Mouse (Mus musculus): Measurements from ENCODE around the gene Gm4187. TPM values are rescaled to one million over a fixed set of nuclear protein-coding genes. Genes with fewer than 3 reads are reported as not detected.
"Not testable (repeated sequence)": the region's sequence is repeated elsewhere in the genome, so short reads cannot be mapped to it uniquely, and the experiment has no call there.

Gene Gm4187
- not detected in 2 replicates for polyA plus RNA-seq (2015; fragmentation: Nextera tagmentation; extraction: Ambion mirVana)

DNA sequence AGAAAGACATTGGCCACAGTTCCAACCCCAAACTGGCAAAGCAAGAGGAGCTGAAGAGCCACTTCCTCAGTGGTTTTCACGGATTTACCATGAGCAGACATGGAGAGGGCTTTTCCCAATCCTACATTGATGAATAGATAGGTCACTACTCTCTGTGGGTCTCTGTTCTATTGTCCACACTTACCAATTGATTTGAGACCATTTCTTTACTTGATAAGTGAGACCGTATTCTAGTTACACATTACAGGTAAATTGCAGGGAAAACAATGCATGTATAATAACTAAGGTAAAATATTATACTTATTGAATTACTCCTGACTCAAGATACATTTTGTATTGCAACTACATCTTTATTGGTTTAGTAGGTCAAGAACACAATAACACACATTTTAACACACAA lies at the start of gene Gm4187:
Gene Gm4187 (minus strand): TSS at position 101 of the 400 bp plus-strand sequence.
- no CpG with 5 or more reads among the region's 2 CpGs for WGBS
- not testable (repeated sequence) for H3K27ac ChIP-seq (ENCODE audit: low read length); ATAC-seq (ENCODE audit: low read depth); H3K9me3 ChIP-seq (ENCODE audit: control insufficient read depth, low read length); H3K4me2 ChIP-seq (ENCODE audit: low read depth, low read length); H3K27me3 ChIP-seq (ENCODE audit: control insufficient read depth, insufficient read depth, low read depth, low read length); H3K9ac ChIP-seq (ENCODE audit: low read length); H3K4me3 ChIP-seq (ENCODE audit: low read length); H3K4me1 ChIP-seq (replicated peaks; ENCODE audit: control insufficient read depth, insufficient read depth, low read length); H3K36me3 ChIP-seq (ENCODE audit: control insufficient read depth, insufficient read depth, low read length)

- H3K9ac ChIP-seq (ENCODE audit: low read length); H3K9me3 ChIP-seq (ENCODE audit: control insufficient read depth, low read length); H3K36me3 ChIP-seq (ENCODE audit: control insufficient read depth, insufficient read depth, low read length); H3K4me3 ChIP-seq (ENCODE audit: low read length); H3K27me3 ChIP-seq (ENCODE audit: control insufficient read depth, insufficient read depth, low read depth, low read length); H3K4me1 ChIP-seq (replicated peaks; ENCODE audit: control insufficient read depth, insufficient read depth, low read length); H3K27ac ChIP-seq (ENCODE audit: low read length); ATAC-seq (ENCODE audit: low read depth); H3K4me2 ChIP-seq (ENCODE audit: low read depth, low read length): not testable (repeated sequence)
- WGBS: no CpG with 5 or more reads among the region's 1 CpGs
Observed at GRCm38 (mm10) chr7:22370939-22371338, 41.4 kb upstream of the Gm4187 start, which contains the start of gene Gm8660. Gene Gm8660, minus strand, starts transcription at chr7:22371039.

Other genes starting within 250 kb of the Gm4187 start
- not detected in 2 replicates for gene Gm16451, start 211.5 kb downstream of the Gm4187 start, polyA plus RNA-seq (2015; fragmentation: Nextera tagmentation; extraction: Ambion mirVana)
- gene Gm10666, start 195.0 kb downstream of the Gm4187 start, polyA plus RNA-seq (2015; fragmentation: Nextera tagmentation; extraction: Ambion mirVana): not detected in 2 replicates
- not detected in 2 replicates for gene Vmn1r142, start 165.7 kb downstream of the Gm4187 start, polyA plus RNA-seq (2015; fragmentation: Nextera tagmentation; extraction: Ambion mirVana)
- not detected in 2 replicates for gene Vmn1r143, start 140.3 kb downstream of the Gm4187 start, polyA plus RNA-seq (2015; fragmentation: Nextera tagmentation; extraction: Ambion mirVana)
- not detected in 2 replicates for gene Gm8653, start 128.5 kb downstream of the Gm4187 start, polyA plus RNA-seq (2015; fragmentation: Nextera tagmentation; extraction: Ambion mirVana)
- gene Gm8453, start 100.2 kb downstream of the Gm4187 start, polyA plus RNA-seq (2015; fragmentation: Nextera tagmentation; extraction: Ambion mirVana): not detected in 2 replicates
- gene Gm8660, start 41.3 kb upstream of the Gm4187 start, polyA plus RNA-seq (2015; fragmentation: Nextera tagmentation; extraction: Ambion mirVana): not detected in 2 replicates
- gene Vmn1r148, start 83.9 kb upstream of the Gm4187 start, polyA plus RNA-seq (2015; fragmentation: Nextera tagmentation; extraction: Ambion mirVana): not detected in 2 replicates
- not detected in 2 replicates for gene Vmn1r149, start 108.5 kb upstream of the Gm4187 start, polyA plus RNA-seq (2015; fragmentation: Nextera tagmentation; extraction: Ambion mirVana)
- not detected in 2 replicates for gene Gm10665, start 134.4 kb upstream of the Gm4187 start, polyA plus RNA-seq (2015; fragmentation: Nextera tagmentation; extraction: Ambion mirVana)
- not detected in 2 replicates for gene Vmn1r151, start 170.0 kb upstream of the Gm4187 start, polyA plus RNA-seq (2015; fragmentation: Nextera tagmentation; extraction: Ambion mirVana)
- gene Vmn1r152, start 193.2 kb upstream of the Gm4187 start, polyA plus RNA-seq (2015; fragmentation: Nextera tagmentation; extraction: Ambion mirVana): not detected in 2 replicates
- gene Gm8677, start 205.2 kb upstream of the Gm4187 start, polyA plus RNA-seq (2015; fragmentation: Nextera tagmentation; extraction: Ambion mirVana): not detected in 2 replicates
- not detected in 2 replicates for gene Gm4201, start 235.6 kb upstream of the Gm4187 start, polyA plus RNA-seq (2015; fragmentation: Nextera tagmentation; extraction: Ambion mirVana)